Mouse (Mus musculus) ES-E14 (cell line): ENCODE measurements at regions not wholly inside any gene's neighbourhood (a gene's known extent, or its start where the extent isn't known, plus 50 kb on each side); places are given as distances from the start of the nearest gene placed in this dataset.

Experiments used
- DNase-seq: peaks from one replicate; pipeline ENCODE4 v3.0.0-alpha.2; 2013; ENCODE audit warnings: low read depth, low spot score
- H3K27ac ChIP-seq: 2 replicates; pipeline ENCODE4 v1.5.1; 2012; ENCODE audit warnings: low read depth, mild to moderate bottlenecking, low read length, moderate library complexity, mixed read lengths; ENCODE audit not compliant: poor library complexity, insufficient read depth, severe bottlenecking
- H3K36me3 ChIP-seq: 2 replicates; pipeline ENCODE4 v1.6.1; 2012; ENCODE audit warnings: mild to moderate bottlenecking, low read length, moderate library complexity, mixed read lengths; ENCODE audit not compliant: control insufficient read depth, poor library complexity, insufficient read depth, severe bottlenecking
- H3K4me1 ChIP-seq, 2 experiments: fragments of 150-350 bp in 1 of 2; sonication (generic) in 1 of 2; 2 replicates each; pipeline ENCODE4 v1.6.1; 2012; ENCODE audit warnings: low read length in 2 of 2, mild to moderate bottlenecking in 1 of 2, mixed read lengths in 1 of 2; ENCODE audit not compliant: control insufficient read depth in 2 of 2, insufficient read depth in 2 of 2, poor library complexity in 1 of 2
- H3K4me3 ChIP-seq, 2 experiments: fragments of 150-350 bp in 1 of 2; sonication (generic) in 1 of 2; 2 replicates each; pipeline ENCODE4 v1.5.1; 2012; ENCODE audit warnings: low read length in 2 of 2, low read depth in 1 of 2, mild to moderate bottlenecking in 1 of 2, mixed read lengths in 1 of 2; ENCODE audit not compliant: insufficient read depth in 1 of 2, poor library complexity in 1 of 2, severe bottlenecking in 1 of 2
- H3K9ac ChIP-seq: 2 replicates; pipeline ENCODE4 v1.6.1; 2012; ENCODE audit warnings: low read depth, mild to moderate bottlenecking, low read length, mixed read lengths; ENCODE audit not compliant: poor library complexity, insufficient read depth, severe bottlenecking
- H3K9me3 ChIP-seq: fragments of 150-350 bp; sonication (generic); 2 replicates; pipeline ENCODE4 v1.6.1; 2012; ENCODE audit warnings: low read depth, mild to moderate bottlenecking, low read length; ENCODE audit not compliant: control insufficient read depth, insufficient read depth
- CHD2 ChIP-seq: IDR thresholded peaks from 2 replicates; pipeline ENCODE4 v1.6.1; 2014; ENCODE audit warnings: mild to moderate bottlenecking, low read depth, low read length, inconsistent platforms
- HCFC1 ChIP-seq: IDR thresholded peaks from 2 replicates; pipeline ENCODE4 v1.6.1; 2012; ENCODE audit warnings: low read length, inconsistent platforms, borderline replicate concordance; ENCODE audit not compliant: insufficient read depth
- MAFK ChIP-seq: IDR thresholded peaks from 2 replicates; pipeline ENCODE4 v1.6.1; 2014; ENCODE audit warnings: mild to moderate bottlenecking, low read depth, low read length, inconsistent platforms; ENCODE audit not compliant: insufficient read depth
- ZC3H11A ChIP-seq: IDR thresholded peaks from 2 replicates; pipeline ENCODE4 v1.6.1; 2012; ENCODE audit warnings: low read depth, mild to moderate bottlenecking, inconsistent platforms, low read length, borderline replicate concordance
- ZNF384 ChIP-seq: IDR thresholded peaks from 2 replicates; pipeline ENCODE4 v1.6.1; 2012; ENCODE audit warnings: low read depth, low read length, inconsistent platforms
- in situ Hi-C, 2 experiments: fragments of 600-800 bp; cut with MboI; formaldehyde crosslinking; loops; one replicate each; pipeline ENCODE4 v1.15.1; 2025; ENCODE audit warnings: low sequenced_read_pairs in 2 of 2, inconsistent platforms in 1 of 2; ENCODE audit not compliant: unreplicated experiment in 2 of 2

- H3K27ac ChIP-seq, result no peak overlapping the region
- DNase-seq, result no peak
- H3K36me3 ChIP-seq, result no peaks in the 10 kb centered on the region
- no peak overlapping the region for H3K9ac ChIP-seq
- in situ Hi-C loops, result no loop called here
- TF ChIP-seq ZC3H11A (no peak), CHD2 (no peak), MAFK (no peak), HCFC1 (no peak), ZNF384 (no peak)
- no peaks in the 10 kb centered on the region for H3K9me3 ChIP-seq
- no peak overlapping the region for H3K4me3 ChIP-seq
- no peaks in the 10 kb centered on the region for H3K4me1 ChIP-seq
These were observed 56.4 kb upstream of the Egfr start for GRCm38 (mm10) chr11:16695596-16695995.

- in situ Hi-C loops, result no loop called here
- H3K36me3 ChIP-seq, result no peaks in the 10 kb centered on the region
- no peak overlapping the region for H3K27ac ChIP-seq
- no peak overlapping the region for H3K4me3 ChIP-seq
- no peak overlapping the region for H3K9ac ChIP-seq
- TF ChIP-seq ZC3H11A (no peak), ZNF384 (no peak), CHD2 (no peak), HCFC1 (no peak), MAFK (no peak)
- no peaks in the 10 kb centered on the region for H3K4me1 ChIP-seq
- no peak for DNase-seq
- no peaks in the 10 kb centered on the region for H3K9me3 ChIP-seq
These were observed 55.2 kb upstream of the Egfr start for GRCm38 (mm10) chr11:16696787-16697186.

- Histone ChIP-seq H3K4me3 (no peak overlapping the region), H3K4me1 (no peaks in the 10 kb centered on the region), H3K9ac (no peak overlapping the region), H3K27ac (no peak overlapping the region), H3K36me3 (no peaks in the 10 kb centered on the region), H3K9me3 (no peaks in the 10 kb centered on the region)
- TF ChIP-seq HCFC1, result no peak
- no peak for TF ChIP-seq MAFK
- no peak for TF ChIP-seq CHD2
- TF ChIP-seq ZNF384, result no peak
- TF ChIP-seq ZC3H11A, result no peak
- in situ Hi-C loops, result no loop called here
- DNase-seq, result no peak
These were observed 50.2 kb upstream of the Egfr start for GRCm38 (mm10) chr11:16701826-16702225.
